Mouse (Mus musculus): ENCODE results near the gene Tmem39a. TPM values are rescaled to one million over a fixed set of nuclear protein-coding genes. Genes with fewer than 3 reads are reported as not detected.
A peak's percentile ranks its signal among the peaks of the same experiment; 100 is the strongest.

Gene Tmem39a
- polyA plus RNA-seq, 1 experiment = 165 TPM

- peaks cover 74% of the 10 kb centered on the region for H3K36me3 ChIP-seq (ENCODE audit: control insufficient read depth, insufficient read depth, low read length, poor library complexity, severe bottlenecking)
- H3K27me3 ChIP-seq (ENCODE audit: control insufficient read depth, insufficient read depth, low read length, poor library complexity, severe bottlenecking) = no peaks in the 10 kb centered on the region
- H3K27ac ChIP-seq (ENCODE audit: insufficient read depth, low read length) = no peak overlapping the region
- H3K4me3 ChIP-seq (ENCODE audit: low read depth, low read length) = no peak overlapping the region
- H3K9ac ChIP-seq (ENCODE audit: low read depth, poor library complexity, severe bottlenecking) = no peak overlapping the region
- no peaks in the 10 kb centered on the region for H3K9me3 ChIP-seq (replicated peaks; ENCODE audit: control insufficient read depth, insufficient read depth, low read length, poor library complexity, severe bottlenecking)
- TF ChIP-seq EP300 (IDR thresholded peaks at IDR 0.05; ENCODE audit: insufficient read depth, low read depth, low read length) = no peak
- no peak for TF ChIP-seq CTCF (IDR thresholded peaks at IDR 0.05; ENCODE audit: low read depth, low read length)
- TF ChIP-seq POLR2A (IDR thresholded peaks at IDR 0.05; ENCODE audit: insufficient read depth, low read length) = no peak
- peaks cover 1% of the 10 kb centered on the region for H3K4me1 ChIP-seq (ENCODE audit: control insufficient read depth, insufficient read depth, low read length)
These were observed 32.2 kb upstream of the Tmem39a start for GRCm38 (mm10) chr16:38526264-38526663.

GRCm38 (mm10) chr16:38536544-38537146, 21.9 kb upstream of the Tmem39a start:
- no peak overlapping the region for H3K4me3 ChIP-seq (ENCODE audit: low read depth, low read length)
- H3K36me3 ChIP-seq (ENCODE audit: control insufficient read depth, insufficient read depth, low read length, poor library complexity, severe bottlenecking) = peaks cover 86% of the 10 kb centered on the region
- H3K9ac ChIP-seq (ENCODE audit: low read depth, poor library complexity, severe bottlenecking) = no peak overlapping the region
- peaks cover 7% of the 10 kb centered on the region for H3K4me1 ChIP-seq (ENCODE audit: control insufficient read depth, insufficient read depth, low read length)
- H3K27ac ChIP-seq (ENCODE audit: insufficient read depth, low read length) = 0 out of 2 replicates have a peak overlapping the region, but pooled peaks have one; percentile 72
- no peaks in the 10 kb centered on the region for H3K9me3 ChIP-seq (replicated peaks; ENCODE audit: control insufficient read depth, insufficient read depth, low read length, poor library complexity, severe bottlenecking)
- no peak for TF ChIP-seq POLR2A (IDR thresholded peaks at IDR 0.05; ENCODE audit: insufficient read depth, low read length)
- peak; percentile 80 for TF ChIP-seq CTCF (IDR thresholded peaks at IDR 0.05; ENCODE audit: low read depth, low read length)
- H3K27me3 ChIP-seq (ENCODE audit: control insufficient read depth, insufficient read depth, low read length, poor library complexity, severe bottlenecking) = no peaks in the 10 kb centered on the region

GRCm38 (mm10) chr16:38538716-38539380, 19.6 kb upstream of the Tmem39a start:
- Histone ChIP-seq H3K4me3 (ENCODE audit: low read depth, low read length) (no peak overlapping the region), H3K27me3 (ENCODE audit: control insufficient read depth, insufficient read depth, low read length, poor library complexity, severe bottlenecking) (no peaks in the 10 kb centered on the region), H3K27ac (ENCODE audit: insufficient read depth, low read length) (peak overlapping the region; percentile 62), H3K9ac (ENCODE audit: low read depth, poor library complexity, severe bottlenecking) (no peak overlapping the region), H3K36me3 (ENCODE audit: control insufficient read depth, insufficient read depth, low read length, poor library complexity, severe bottlenecking) (peaks cover 84% of the 10 kb centered on the region), H3K4me1 (ENCODE audit: control insufficient read depth, insufficient read depth, low read length) (peaks cover 7% of the 10 kb centered on the region), H3K9me3 (replicated peaks; ENCODE audit: control insufficient read depth, insufficient read depth, low read length, poor library complexity, severe bottlenecking) (no peaks in the 10 kb centered on the region)
- no peak for TF ChIP-seq CTCF (IDR thresholded peaks at IDR 0.05; ENCODE audit: low read depth, low read length)
- TF ChIP-seq POLR2A (IDR thresholded peaks at IDR 0.05; ENCODE audit: insufficient read depth, low read length) = no peak
- TF ChIP-seq EP300 (IDR thresholded peaks at IDR 0.05; ENCODE audit: insufficient read depth, low read depth, low read length) = 0 out of 2 replicates have a peak, but pooled peaks have one; percentile 27

- H3K27me3 ChIP-seq (ENCODE audit: control insufficient read depth, insufficient read depth, low read length, poor library complexity, severe bottlenecking) = no peaks in the 10 kb centered on the region
- H3K4me1 ChIP-seq (ENCODE audit: control insufficient read depth, insufficient read depth, low read length) = peaks cover 4% of the 10 kb centered on the region
- H3K9me3 ChIP-seq (replicated peaks; ENCODE audit: control insufficient read depth, insufficient read depth, low read length, poor library complexity, severe bottlenecking) = no peaks in the 10 kb centered on the region
- H3K4me3 ChIP-seq (ENCODE audit: low read depth, low read length) = peak overlapping the region; percentile 95
- peak overlapping the region; percentile 13 for H3K27ac ChIP-seq (ENCODE audit: insufficient read depth, low read length)
- peaks cover 47% of the 10 kb centered on the region for H3K36me3 ChIP-seq (ENCODE audit: control insufficient read depth, insufficient read depth, low read length, poor library complexity, severe bottlenecking)
- H3K9ac ChIP-seq (ENCODE audit: low read depth, poor library complexity, severe bottlenecking) = peak overlapping the region; percentile 83
- TF ChIP-seq EP300 (IDR thresholded peaks at IDR 0.05; ENCODE audit: insufficient read depth, low read depth, low read length) (no peak), POLR2A (IDR thresholded peaks at IDR 0.05; ENCODE audit: insufficient read depth, low read length) (no peak), CTCF (IDR thresholded peaks at IDR 0.05; ENCODE audit: low read depth, low read length) (no peak)
These were observed 10.5 kb upstream of the Tmem39a start for GRCm38 (mm10) chr16:38548000-38548399.

- no peaks in the 10 kb centered on the region for H3K27me3 ChIP-seq (ENCODE audit: control insufficient read depth, insufficient read depth, low read length, poor library complexity, severe bottlenecking)
- H3K4me3 ChIP-seq (ENCODE audit: low read depth, low read length) = peak within 1 kb of the TSS; percentile 95
- H3K9me3 ChIP-seq (replicated peaks; ENCODE audit: control insufficient read depth, insufficient read depth, low read length, poor library complexity, severe bottlenecking) = no peaks in the 10 kb centered on the region
- TF ChIP-seq EP300 (IDR thresholded peaks at IDR 0.05; ENCODE audit: insufficient read depth, low read depth, low read length) (no peak), POLR2A (IDR thresholded peaks at IDR 0.05; ENCODE audit: insufficient read depth, low read length) (peak; percentile 21)
- peaks cover 31% of the 10 kb centered on the region for H3K36me3 ChIP-seq (ENCODE audit: control insufficient read depth, insufficient read depth, low read length, poor library complexity, severe bottlenecking)
- peak within 1 kb of the TSS; percentile 89 for H3K27ac ChIP-seq (ENCODE audit: insufficient read depth, low read length)
- H3K9ac ChIP-seq (ENCODE audit: low read depth, poor library complexity, severe bottlenecking) = peak within 1 kb of the TSS; percentile 83
- H3K4me1 ChIP-seq (ENCODE audit: control insufficient read depth, insufficient read depth, low read length) = peaks cover 4% of the 10 kb centered on the region
These were observed 8.8 kb upstream of the Tmem39a start, which contains the start of gene Poglut1 for GRCm38 (mm10) chr16:38549479-38550396. Gene Poglut1 (minus strand): TSS chr16:38550258.
